Mouse (Mus musculus) myocyte (in vitro differentiated cells): ENCODE data around the gene Tceal7.

ENCODE experiments used
- E2F4 ChIP-seq: IDR thresholded peaks from one replicate; pipeline ENCODE4 v1.6.1; 2011; ENCODE audit warnings: mild to moderate bottlenecking, control low read depth, moderate library complexity; ENCODE audit not compliant: insufficient read depth
- MAX ChIP-seq: IDR thresholded peaks from one replicate; pipeline ENCODE4 v1.6.1; 2011; ENCODE audit warnings: low read depth, mild to moderate bottlenecking, control low read depth
- MYOG ChIP-seq, 3 experiments: IDR thresholded peaks; one replicate each; pipeline ENCODE4 v1.6.1; 2011; ENCODE audit warnings: control low read depth in 2 of 3, low read depth in 2 of 3, mild to moderate bottlenecking in 2 of 3; ENCODE audit not compliant: insufficient read length in 2 of 3, control insufficient read depth in 1 of 3, insufficient read depth in 1 of 3
- POLR2A ChIP-seq: IDR thresholded peaks from one replicate; pipeline ENCODE4 v1.6.1; 2011; ENCODE audit warnings: low read depth, mild to moderate bottlenecking, control low read depth, moderate library complexity; ENCODE audit not compliant: insufficient read length
- POLR2AphosphoS2 ChIP-seq: IDR thresholded peaks from one replicate; pipeline ENCODE4 v1.6.1; 2011; ENCODE audit warnings: low read depth, control low read depth; ENCODE audit not compliant: insufficient read length
- TCF12 ChIP-seq: IDR thresholded peaks from one replicate; pipeline ENCODE4 v1.6.1; 2011; ENCODE audit warnings: mild to moderate bottlenecking, control low read depth; ENCODE audit not compliant: poor library complexity, insufficient read depth, severe bottlenecking
- USF1 ChIP-seq: IDR thresholded peaks from one replicate; pipeline ENCODE4 v1.6.1; 2011; ENCODE audit warnings: low read depth, mild to moderate bottlenecking, control low read depth, moderate library complexity

DNA sequence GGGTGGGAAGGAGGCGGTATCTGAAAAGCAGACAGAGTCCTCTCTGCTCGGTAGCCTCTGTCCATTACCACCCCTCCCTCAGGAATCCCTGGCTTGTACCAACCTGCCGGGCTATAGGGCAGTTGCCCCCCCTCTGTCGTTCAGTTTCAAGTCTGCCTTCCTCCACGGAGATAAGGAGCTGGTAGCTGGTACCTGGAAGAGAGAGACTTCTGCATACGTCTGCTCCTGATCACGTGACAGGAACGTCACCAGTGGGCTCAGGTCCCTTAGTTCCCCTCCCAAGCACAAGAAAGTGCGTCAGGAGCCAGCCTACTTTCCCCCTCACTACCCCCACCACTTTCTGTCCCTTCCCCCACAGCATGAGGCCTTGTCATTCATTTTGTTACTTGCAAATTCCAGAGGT, 10.9 kb upstream of the Tceal7 start, which contains the start of gene Tceal5:
- TF ChIP-seq POLR2A: no peak
- no peak for TF ChIP-seq POLR2AphosphoS2
- no peak for TF ChIP-seq TCF12
- no peak for TF ChIP-seq MYOG (IDR thresholded peaks at IDR 0.05; ENCODE audit: control insufficient read depth in 1 of 3, insufficient read depth in 1 of 3, insufficient read length in 2 of 3, low read depth in 2 of 3)
- TF ChIP-seq MAX: no peak
- no peak for TF ChIP-seq E2F4
- peak; percentile 33 for TF ChIP-seq USF1
